Mouse (Mus musculus): ENCODE measurements around the gene Scin.
"Not testable (repeated sequence)": the region's sequence is repeated elsewhere in the genome, so short reads cannot be mapped to it uniquely, and the experiment has no call there.

Gene Scin

GRCm38 (mm10) chr12:40133573-40134271 lies at the start of gene Scin:
Gene Scin, minus strand, starts transcription at chr12:40134228.
- no peak for DNase-seq (ENCODE audit: low spot score)

DNA sequence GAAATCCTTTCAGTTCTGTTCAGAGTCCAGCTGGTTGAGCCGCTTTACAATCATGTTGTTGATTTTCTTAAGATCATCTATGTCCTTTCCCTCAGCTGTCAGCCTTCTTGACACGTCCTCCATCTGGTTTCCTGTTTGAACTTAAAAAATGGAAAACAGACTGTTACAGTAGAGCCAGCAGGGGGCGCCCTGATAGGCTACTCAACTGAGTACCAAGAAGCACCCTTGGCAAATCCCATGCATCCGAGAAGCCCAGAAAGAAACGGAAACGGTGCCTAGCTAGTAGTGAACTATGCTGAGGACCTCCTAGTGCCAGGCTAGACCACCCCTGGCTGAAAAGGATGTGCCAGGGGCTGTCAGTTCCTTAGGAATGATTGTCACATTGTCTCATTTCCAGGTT lies 43.1 kb upstream of the Scin start:
- DNase-seq (ENCODE audit: low spot score), result peak; percentile 15

DNA sequence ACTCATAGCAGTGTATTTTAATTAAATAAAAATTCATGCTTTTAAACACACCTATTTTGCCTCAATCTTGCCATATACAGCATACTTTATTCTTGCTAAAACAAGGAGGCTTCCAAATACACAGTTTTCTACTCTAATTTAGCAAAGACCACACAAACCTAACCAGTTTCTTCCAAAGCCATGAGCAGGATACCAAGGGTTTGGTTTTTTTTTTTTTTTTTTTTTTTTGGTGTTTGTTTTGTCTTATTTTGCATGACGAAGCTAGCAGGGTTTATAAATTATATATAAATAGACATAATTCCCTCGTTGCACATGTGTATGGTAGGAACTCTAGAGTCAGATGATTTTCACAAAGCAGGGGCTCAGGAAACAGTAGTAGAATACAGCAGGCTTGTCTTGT lies 42.1 kb upstream of the Scin start:
- no peak for DNase-seq (ENCODE audit: low spot score)

- DNase-seq (ENCODE audit: low spot score), result not testable (repeated sequence)
Observed at GRCm38 (mm10) chr12:40175171-40175570, 41.1 kb upstream of the Scin start.

- no peak for DNase-seq (ENCODE audit: low spot score)
Observed at GRCm38 (mm10) chr12:40171637-40172036, 37.6 kb upstream of the Scin start.

DNA sequence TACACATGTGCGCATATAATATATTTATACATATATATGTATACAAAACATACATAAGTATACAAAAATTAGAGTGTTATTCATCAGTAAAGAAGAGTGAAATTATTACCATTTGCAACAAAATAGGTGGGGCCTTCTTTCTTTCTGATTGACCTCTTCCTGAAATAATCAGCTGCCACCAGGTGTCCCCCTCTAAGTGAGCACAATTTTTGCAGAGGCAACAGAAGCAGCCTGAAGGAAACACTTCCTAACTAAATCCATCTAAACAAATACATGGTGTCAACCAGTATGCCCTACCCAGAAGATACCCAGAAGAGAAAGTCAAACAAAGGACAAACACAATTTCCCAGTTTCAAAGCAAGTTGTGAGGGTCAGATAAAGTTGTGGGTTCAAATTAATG lies 35.6 kb upstream of the Scin start:
- DNase-seq (ENCODE audit: low spot score), result no peak

- peak; percentile 27 for DNase-seq (ENCODE audit: low spot score)
Observed at GRCm38 (mm10) chr12:40164621-40165020, 30.6 kb upstream of the Scin start.

DNA sequence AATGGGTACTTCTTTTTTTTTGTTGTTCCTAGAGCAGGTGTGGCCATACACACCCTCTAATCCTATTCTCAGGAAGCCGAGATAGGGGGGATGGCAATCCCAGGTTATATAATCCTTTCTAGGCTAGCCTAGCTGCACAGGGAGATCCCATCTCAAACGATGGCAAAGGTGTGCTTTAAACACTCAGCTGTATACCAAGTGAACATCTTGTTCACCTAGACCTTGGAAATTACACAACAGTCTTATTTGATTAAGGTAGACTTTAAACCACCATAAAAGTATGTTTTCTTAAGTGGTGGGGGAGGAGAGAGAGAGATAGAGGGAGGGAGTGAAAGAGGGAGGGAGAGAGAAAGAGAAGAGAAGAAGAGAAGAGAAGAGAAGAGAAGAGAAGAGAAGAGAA lies 26.7 kb upstream of the Scin start:
- no peak for DNase-seq (ENCODE audit: low spot score)

DNA sequence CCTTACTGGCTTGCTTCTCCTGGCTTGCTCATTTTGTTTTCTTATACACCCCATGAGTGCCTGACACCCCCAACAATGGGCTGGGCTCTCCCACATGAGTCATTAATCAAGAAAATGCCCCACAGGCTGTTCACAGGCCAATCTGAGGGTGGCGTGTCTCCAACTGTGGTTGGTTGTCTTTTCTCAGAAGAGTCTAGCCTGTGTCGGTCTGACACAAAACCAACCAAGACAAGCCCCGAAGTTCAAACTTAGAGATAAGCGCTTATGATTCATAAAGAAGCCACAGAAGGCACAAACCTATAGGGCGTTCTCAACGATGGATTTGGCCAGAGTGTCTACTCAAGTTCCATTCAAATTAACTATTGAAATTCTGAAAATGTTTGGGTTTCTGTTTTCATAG lies 20.2 kb upstream of the Scin start:
- no peak for DNase-seq (ENCODE audit: low spot score)

DNA sequence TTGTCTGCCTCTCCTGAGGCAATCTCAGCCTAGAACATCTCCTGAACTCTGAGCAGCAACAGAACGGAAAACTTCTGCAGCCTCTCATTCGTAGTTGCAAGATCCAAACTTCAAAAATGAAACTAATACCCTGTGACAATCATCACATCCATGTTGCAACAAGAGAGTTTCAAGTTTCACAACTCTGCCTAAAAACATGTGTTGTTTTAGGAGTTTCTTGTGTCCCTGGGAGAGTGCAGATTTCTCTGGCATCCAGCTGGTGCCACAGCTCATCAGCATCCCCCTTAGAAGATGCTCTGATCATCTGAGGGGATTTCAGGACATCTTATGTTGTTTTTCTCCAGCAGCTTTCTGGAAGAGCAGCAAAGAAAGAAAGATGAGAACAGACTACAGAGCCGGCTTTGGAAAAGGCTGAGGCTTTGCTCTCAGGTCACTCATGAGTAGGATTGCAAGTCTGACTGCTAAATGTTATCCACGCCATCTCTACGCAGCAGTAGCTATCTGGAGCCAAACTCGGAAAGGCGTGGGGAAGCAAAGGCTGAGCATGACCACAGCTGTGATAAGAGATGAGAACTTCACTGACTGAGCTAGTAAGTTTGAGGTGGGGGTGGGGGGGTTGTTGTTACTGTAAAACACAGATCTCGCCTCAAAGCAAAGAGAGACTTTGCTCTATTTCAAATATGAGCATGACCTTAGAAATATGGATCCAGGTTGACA lies 18.5 kb upstream of the Scin start:
- DNase-seq (ENCODE audit: low spot score), result no peak

DNA sequence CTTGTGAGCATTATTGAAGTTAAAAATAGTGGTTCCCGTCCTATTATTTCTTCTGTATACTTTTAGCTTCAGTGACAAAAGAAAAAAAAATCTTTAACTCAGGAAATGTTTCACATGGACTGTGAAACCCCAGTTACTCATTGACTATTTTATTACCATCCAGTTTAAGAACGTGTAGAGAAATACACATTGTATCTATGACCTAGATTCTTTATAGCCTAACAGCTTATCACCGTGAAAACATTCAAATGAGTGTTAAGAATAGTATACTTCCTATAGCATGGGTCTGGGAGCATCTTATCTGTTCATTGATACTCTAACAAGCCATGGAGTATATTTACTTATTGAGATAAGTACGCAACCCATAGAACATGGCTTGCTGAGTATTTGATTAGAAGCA lies 13.3 kb upstream of the Scin start:
- DNase-seq (ENCODE audit: low spot score), result no peak

GRCm38 (mm10) chr12:40146510-40146909 lies 12.5 kb upstream of the Scin start:
- no peak for DNase-seq (ENCODE audit: low spot score)

DNA sequence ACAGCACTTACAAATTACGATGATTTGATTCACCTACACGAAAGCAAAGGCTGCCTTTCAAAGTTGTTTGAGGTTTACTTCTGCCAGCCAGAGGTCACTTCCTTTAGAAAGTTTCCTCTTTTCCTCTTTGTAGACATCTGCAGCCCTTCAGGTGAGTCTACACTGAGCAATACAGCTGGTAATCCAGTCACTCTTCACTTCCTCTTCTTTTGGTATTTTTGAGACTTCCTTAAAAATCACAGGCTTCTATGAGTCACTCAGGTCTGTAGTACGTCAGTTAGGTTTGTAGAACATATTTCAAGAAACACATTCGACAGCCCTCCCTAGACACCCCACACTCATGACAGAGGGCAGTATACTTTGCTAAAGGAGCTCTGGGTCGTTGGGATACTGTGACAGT lies 6.7 kb upstream of the Scin start:
- DNase-seq (ENCODE audit: low spot score), result no peak

DNA sequence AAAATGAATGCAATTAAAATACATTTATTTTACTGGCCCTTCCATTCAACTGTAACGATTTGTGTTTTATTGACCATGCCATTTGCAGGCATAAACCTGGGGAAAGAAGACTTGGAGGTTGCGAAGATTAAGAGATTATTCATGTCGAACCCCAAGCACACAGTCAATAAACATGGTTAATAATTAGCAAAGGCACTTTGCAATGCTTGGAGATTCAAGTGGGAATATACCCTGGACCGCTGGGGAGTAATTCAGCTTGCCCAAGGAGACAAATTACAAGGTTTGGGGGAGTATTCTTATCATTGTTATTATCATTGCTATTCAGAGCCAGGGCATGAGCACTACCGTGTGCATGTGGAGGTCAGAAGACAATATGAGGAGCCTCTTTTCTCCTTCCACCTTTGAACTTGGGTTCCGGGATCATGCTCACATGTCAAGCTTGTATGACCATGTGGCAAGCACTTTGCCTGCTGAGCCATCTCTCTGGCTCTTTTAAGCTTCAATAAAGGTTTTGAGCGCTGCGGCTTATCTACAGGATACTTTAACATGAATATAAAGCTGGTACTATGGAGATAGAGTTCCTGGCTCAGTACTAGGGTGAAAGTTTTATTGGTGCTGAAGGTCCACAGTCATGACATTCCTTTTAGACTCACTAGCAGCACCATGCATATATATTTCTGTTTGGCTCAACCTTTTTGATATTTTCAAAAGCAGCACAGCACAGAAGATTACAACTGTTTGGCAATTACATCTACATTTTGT lies 5.6 kb upstream of the Scin start:
- no peak for DNase-seq (ENCODE audit: low spot score)

DNA sequence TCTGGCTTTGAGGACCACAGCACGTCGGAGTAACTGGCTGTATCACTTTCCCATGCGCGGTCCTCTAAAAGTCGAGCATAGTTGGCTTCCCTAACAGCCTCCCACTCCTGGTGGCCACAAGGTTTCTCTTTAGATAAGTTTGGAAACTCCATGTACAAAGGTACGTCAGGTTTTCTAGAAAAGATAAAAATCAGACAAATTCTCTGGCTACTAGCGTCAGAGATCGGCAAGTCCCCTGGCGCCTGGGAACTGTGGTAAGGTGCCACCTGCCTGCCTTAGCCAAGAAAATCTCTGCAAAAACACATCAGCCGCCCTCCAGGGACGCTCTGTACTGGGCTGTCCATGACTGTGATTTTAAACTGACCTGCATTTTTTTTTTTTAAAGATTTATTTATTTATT lies 501 bp upstream of the Scin start:
- DNase-seq (ENCODE audit: low spot score), result no peak

GRCm38 (mm10) chr12:40133194-40133572 lies 845 bp downstream of the Scin start:
- DNase-seq (ENCODE audit: low spot score), result no peak

- no peak for DNase-seq (ENCODE audit: low spot score)
Observed at GRCm38 (mm10) chr12:40118872-40119271, 15.2 kb downstream of the Scin start.

DNA sequence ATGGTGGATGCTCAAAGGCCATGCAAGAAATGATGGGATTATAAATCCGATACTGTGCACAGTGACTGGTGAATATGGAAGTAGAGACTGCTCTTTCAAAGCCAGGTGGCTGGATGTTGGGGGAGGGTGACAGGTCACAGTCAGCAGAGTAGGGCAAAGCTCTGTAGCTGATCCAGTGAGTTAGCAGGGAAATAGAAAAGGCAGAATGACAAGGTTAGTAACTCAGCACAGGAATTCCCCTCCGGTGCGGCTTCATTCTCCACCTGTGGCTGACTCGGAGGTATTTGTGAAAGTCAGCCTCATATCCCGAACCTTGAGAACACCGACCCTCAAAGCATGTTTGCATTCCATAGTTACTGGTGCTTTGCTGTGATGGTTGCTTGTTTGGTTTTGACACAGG lies 17.0 kb downstream of the Scin start:
- no peak for DNase-seq (ENCODE audit: low spot score)

DNA sequence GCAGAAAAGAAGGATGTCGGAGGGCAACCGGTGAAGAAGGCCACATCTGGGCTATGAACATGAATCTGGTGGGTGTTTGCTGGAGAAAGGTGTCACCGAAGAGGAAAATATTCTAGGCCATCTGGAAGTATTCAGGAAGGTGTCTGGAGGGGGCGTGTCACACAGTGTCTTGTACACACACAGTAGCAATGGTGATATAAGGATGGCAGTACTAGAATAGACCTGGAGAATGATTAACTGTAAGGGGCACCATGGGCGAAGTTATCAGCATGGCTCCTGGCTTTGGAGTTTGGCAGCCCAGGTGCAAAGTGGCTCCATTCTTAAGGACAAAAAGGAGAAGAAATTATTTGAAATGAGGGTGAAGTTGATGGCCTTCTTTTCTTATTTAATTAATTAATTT lies 17.8 kb downstream of the Scin start:
- no peak for DNase-seq (ENCODE audit: low spot score)

DNA sequence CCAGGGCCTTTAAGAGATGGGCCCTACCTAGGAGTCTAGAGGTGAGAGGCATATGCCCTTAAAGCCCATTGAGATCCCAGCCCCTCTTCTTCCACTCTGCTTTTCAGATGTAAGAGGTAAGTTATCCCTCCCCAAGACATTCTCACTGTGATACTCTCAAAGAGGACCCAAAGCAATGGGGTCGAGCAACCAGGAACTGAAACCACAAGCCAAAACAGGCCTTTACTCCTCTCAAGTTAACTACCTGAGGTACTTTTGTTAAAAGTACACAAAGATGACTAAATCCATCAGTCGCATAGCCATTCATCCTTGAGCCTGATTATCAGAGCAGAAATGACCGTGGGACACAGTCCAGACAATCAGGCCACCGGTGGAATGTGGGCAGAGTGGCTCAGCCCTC lies 19.1 kb downstream of the Scin start:
- no peak for DNase-seq (ENCODE audit: low spot score)

DNA sequence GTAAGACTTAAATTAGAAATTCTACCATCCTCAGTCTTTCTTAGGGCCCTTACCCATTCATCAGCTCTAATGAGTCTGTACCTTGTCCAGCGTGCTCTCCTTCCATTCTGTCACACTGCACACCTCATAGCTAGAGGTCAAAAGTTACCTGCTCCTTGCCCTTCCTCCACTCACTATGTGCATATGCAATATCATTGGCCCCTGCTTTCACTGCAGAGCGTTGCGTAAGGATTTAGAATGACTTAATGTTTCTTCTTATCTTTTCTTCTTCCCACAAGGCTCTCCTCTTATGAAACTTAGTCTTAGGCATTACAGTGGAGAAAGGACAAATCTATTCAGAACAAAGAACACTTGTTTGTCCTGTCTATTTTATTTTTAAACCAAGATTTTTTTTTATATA lies 20.0 kb downstream of the Scin start:
- no peak for DNase-seq (ENCODE audit: low spot score)

GRCm38 (mm10) chr12:40113605-40114004 lies 20.4 kb downstream of the Scin start:
- DNase-seq (ENCODE audit: low spot score), result no peak

DNA sequence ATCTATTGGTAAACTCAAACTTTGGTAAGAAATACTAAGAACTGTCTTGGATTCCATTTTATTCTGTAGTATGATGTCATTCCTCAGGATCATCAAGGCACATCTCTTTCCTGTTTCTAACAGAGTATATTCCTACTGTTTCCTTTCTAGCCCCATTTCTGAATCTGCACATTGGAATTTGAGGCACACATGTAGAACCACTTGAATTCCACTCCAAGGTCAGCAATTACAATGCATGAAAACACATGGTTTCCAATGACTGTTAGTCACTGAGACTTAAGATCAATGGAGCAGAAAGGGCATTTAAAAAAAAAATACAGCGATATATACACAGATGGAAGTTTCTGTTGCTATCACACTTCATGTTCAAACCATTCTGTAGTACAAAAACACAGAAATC lies 24.8 kb downstream of the Scin start:
- DNase-seq (ENCODE audit: low spot score), result no peak

All from layer of hippocampus, adult 11-12 months (tissue).